In the genomic region with DNA sequence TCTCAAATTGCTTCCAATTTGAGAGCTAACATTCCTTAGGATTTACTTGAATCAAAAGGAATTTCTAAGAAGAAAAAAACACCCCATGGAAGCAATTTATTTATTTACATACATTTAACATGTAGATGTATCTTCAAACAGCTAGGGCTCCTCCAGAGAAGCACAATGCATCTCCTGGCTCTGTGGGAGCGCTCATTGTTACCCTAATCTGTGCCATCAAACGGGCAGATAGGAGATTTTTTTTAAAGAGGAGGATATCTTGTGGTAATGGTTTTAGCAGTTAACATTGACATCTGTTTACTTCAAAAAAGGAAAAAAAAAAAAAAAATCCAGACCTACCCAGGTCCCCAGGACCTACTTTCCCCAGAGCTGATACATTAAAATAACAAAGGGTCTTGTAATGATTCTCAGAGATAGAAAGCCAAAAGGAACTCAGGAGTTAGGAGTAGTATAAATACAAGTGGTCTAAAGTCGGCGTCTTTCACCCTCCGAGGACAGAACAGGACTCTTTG, we compare ENCODE assay signal across 16 mouse cellular contexts. TPM values are rescaled to one million over a fixed set of nuclear protein-coding genes. Genes with fewer than 3 reads are reported as not detected.
"Had no signal": no experiment of that assay in that cellular context is flagged by ENCODE, and none has a peak within 500 bp of the region (broad histone marks: within the 10 kb centered on the region; RNA-seq: fewer than 3 reads in every experiment).

No protein-coding gene starts in this region.

- H3K4me1 ChIP-seq: lung, embryonic 15.5 days; midbrain, embryonic 13.5 days; midbrain, embryonic 15.5 days; neural tube, embryonic 12.5 days had no signal

- ATAC-seq: lung, postnatal 0 days; midbrain, embryonic 13.5 days; midbrain, embryonic 15.5 days had no signal

- H3K27ac ChIP-seq: lung, embryonic 15.5 days; macrophage; midbrain, embryonic 13.5 days; midbrain, embryonic 15.5 days; neural tube, embryonic 12.5 days had no signal

- H3K27me3 ChIP-seq: lung, embryonic 15.5 days; megakaryocyte, embryonic 14.5 days; midbrain, embryonic 13.5 days; midbrain, embryonic 15.5 days; neural tube, embryonic 12.5 days had no signal

- H3K9ac ChIP-seq: lung, embryonic 15.5 days; midbrain, embryonic 13.5 days; midbrain, embryonic 15.5 days; neural tube, embryonic 12.5 days had no signal

- DNase-seq: lung, adult 2 months; lung, postnatal 14 days; lung, postnatal 36 days; right cerebral cortex, postnatal 14 days; thymus, adult 18-20 months; thymus, postnatal 25 days; thymus, postnatal 4 days had no signal

- H3K4me3 ChIP-seq: lung, embryonic 15.5 days; megakaryocyte, embryonic 14.5 days; midbrain, embryonic 13.5 days; midbrain, embryonic 15.5 days; neural tube, embryonic 12.5 days had no signal

- H3K9me3 ChIP-seq: lung, embryonic 15.5 days; megakaryocyte, embryonic 14.5 days; midbrain, embryonic 13.5 days; midbrain, embryonic 15.5 days; neural tube, embryonic 12.5 days had no signal

- H3K36me3 ChIP-seq: midbrain, embryonic 15.5 days had no signal

- H3K4me2 ChIP-seq: lung, embryonic 15.5 days; midbrain, embryonic 11.5 days; midbrain, embryonic 13.5 days; midbrain, embryonic 15.5 days; neural tube, embryonic 12.5 days had no signal

RNA-seq across cellular contexts. Expression of a gene that starts 45.5 kb away (rescaled TPM):
- total RNA-seq: monocyte, adult 5-6 weeks had no signal
